Mouse (Mus musculus) left cerebral cortex, adult 2 months (tissue): ENCODE results near the gene Nfatc2. TPM values are rescaled to one million over a fixed set of nuclear protein-coding genes. Genes with fewer than 3 reads are reported as not detected.

Experiments used
- DNase-seq, 2 experiments: peaks; one replicate each; pipeline ENCODE4 v3.0.0; 2021 to 2022; ENCODE audit warnings: low spot score in 2 of 2, mixed read lengths in 1 of 2; ENCODE audit errors: extremely low spot score in 1 of 2
- H3K27ac ChIP-seq: fragments of 200-600 bp; 2 replicates; pipeline ENCODE4 v1.8.1; 2022
- H3K4me3 ChIP-seq: fragments of 200-600 bp; 2 replicates; pipeline ENCODE4 v1.8.1; 2022
- CTCF ChIP-seq: fragments of 200-600 bp; IDR thresholded peaks from 2 replicates; pipeline ENCODE4 v1.8.1; 2022; ENCODE audit warnings: antibody characterized with exemption, mild to moderate bottlenecking, moderate library complexity
- intact Hi-C: fragments of 180-260 bp; cut with DNase I; formaldehyde crosslinking; loops from one replicate; pipeline ENCODE4 v1.15.1; 2025
- total RNA-seq, 2 experiments: library from RNA; stranded (reverse); gene quantifications; 2 replicates each; pipeline ENCODE4 v1.2.3; 2021

The Nfatc2 gene
- total RNA-seq, 2 experiments from 2014 or later, result 11.2 to 12.1 TPM

GRCm38 (mm10) chr2:168489953-168490352 lies 111.5 kb downstream of the Nfatc2 start:
- intact Hi-C loops, result no loop called here
- H3K4me3 ChIP-seq, result no peak overlapping the region
- TF ChIP-seq CTCF, result no peak
- no peak for DNase-seq
- no peak overlapping the region for H3K27ac ChIP-seq

- H3K4me3 ChIP-seq, result no peak overlapping the region
- TF ChIP-seq CTCF, result no peak
- intact Hi-C loops, result no loop called here
These were observed 113.1 kb downstream of the Nfatc2 start for GRCm38 (mm10) chr2:168488158-168488925.

GRCm38 (mm10) chr2:168481121-168481520 lies 120.3 kb downstream of the Nfatc2 start:
- no peak for TF ChIP-seq CTCF
- intact Hi-C loops, result no loop called here
- DNase-seq, result no peak
- no peak overlapping the region for H3K4me3 ChIP-seq
- no peak overlapping the region for H3K27ac ChIP-seq

More at GRCm38 (mm10) chr2:168488158-168488925, 113.1 kb downstream of the Nfatc2 start:
- no peak for DNase-seq
- no peak overlapping the region for H3K27ac ChIP-seq

- TF ChIP-seq CTCF, result no peak
- H3K4me3 ChIP-seq, result no peak overlapping the region
- intact Hi-C loops, result no loop called here
- DNase-seq, result no peak
- H3K27ac ChIP-seq, result no peak overlapping the region
These were observed 120.8 kb downstream of the Nfatc2 start for GRCm38 (mm10) chr2:168480692-168481091.

- peak; percentile 69 to 79 for DNase-seq
- Histone ChIP-seq H3K4me3 (0 out of 2 replicates have a peak overlapping the region, but pooled peaks have one; percentile 8), H3K27ac (peak overlapping the region; percentile 74; the same call in 1 of the 2 replicates)
- intact Hi-C loops, result no loop called here
- no peak for TF ChIP-seq CTCF
These were observed 121.5 kb downstream of the Nfatc2 start for GRCm38 (mm10) chr2:168479930-168480329.

GRCm38 (mm10) chr2:168478431-168478830 lies 123.0 kb downstream of the Nfatc2 start:
- intact Hi-C loops, result no loop called here
- DNase-seq, result no peak
- no peak overlapping the region for H3K4me3 ChIP-seq
- no peak overlapping the region for H3K27ac ChIP-seq
- no peak for TF ChIP-seq CTCF

- intact Hi-C loops, result no loop called here
- no peak for DNase-seq
- Histone ChIP-seq H3K4me3 (no peak overlapping the region), H3K27ac (no peak overlapping the region)
- no peak for TF ChIP-seq CTCF
These were observed 128.0 kb downstream of the Nfatc2 start for GRCm38 (mm10) chr2:168473496-168473895.

GRCm38 (mm10) chr2:168472899-168473298 lies 128.6 kb downstream of the Nfatc2 start:
- peak; percentile 52 for DNase-seq
- intact Hi-C loops, result no loop called here
- H3K27ac ChIP-seq, result no peak overlapping the region
- peak; percentile 88 for TF ChIP-seq CTCF
- H3K4me3 ChIP-seq, result peak overlapping the region; percentile 39

- Histone ChIP-seq H3K27ac (no peak overlapping the region), H3K4me3 (no peak overlapping the region)
- intact Hi-C loops, result loop anchor here (1.0 to 5.0 kb wide), 2 partner anchors 159 to 273 kb away; partner anchors contain the start of gene Atp9a
- peak; percentile 72 to 75 for DNase-seq
- TF ChIP-seq CTCF, result peak; percentile 94
These were observed 132.4 kb downstream of the Nfatc2 start for GRCm38 (mm10) chr2:168469032-168469431.

GRCm38 (mm10) chr2:168467166-168467565 lies 134.3 kb downstream of the Nfatc2 start:
- no peak for TF ChIP-seq CTCF
- no peak overlapping the region for H3K27ac ChIP-seq
- intact Hi-C loops, result loop anchor here (5.0 kb wide), 1 partner anchor 275 kb away; the partner anchor contains the start of gene Atp9a

GRCm38 (mm10) chr2:168466066-168466465 lies 135.4 kb downstream of the Nfatc2 start:
- intact Hi-C loops, result loop anchor here (5.0 kb wide), 1 partner anchor 276 kb away; the partner anchor contains the start of gene Atp9a
- no peak for DNase-seq
- no peak overlapping the region for H3K4me3 ChIP-seq
- no peak for TF ChIP-seq CTCF
- H3K27ac ChIP-seq, result no peak overlapping the region

More at GRCm38 (mm10) chr2:168467166-168467565, 134.3 kb downstream of the Nfatc2 start:
- no peak for DNase-seq
- no peak overlapping the region for H3K4me3 ChIP-seq

GRCm38 (mm10) chr2:168465646-168466045 lies 135.8 kb downstream of the Nfatc2 start:
- intact Hi-C loops, result loop anchor here (5.0 kb wide), 1 partner anchor 277 kb away; the partner anchor contains the start of gene Atp9a
- DNase-seq, result no peak
- no peak overlapping the region for H3K27ac ChIP-seq
- H3K4me3 ChIP-seq, result no peak overlapping the region
- TF ChIP-seq CTCF, result no peak

GRCm38 (mm10) chr2:168461865-168462264 lies 139.6 kb downstream of the Nfatc2 start:
- DNase-seq, result no peak
- H3K27ac ChIP-seq, result no peak overlapping the region
- no peak for TF ChIP-seq CTCF
- H3K4me3 ChIP-seq, result no peak overlapping the region
- intact Hi-C loops, result no loop called here
